Mouse (Mus musculus) ES-E14 (cell line): Measurements from ENCODE around the gene Phf21a.

ENCODE experiments used
- HCFC1 ChIP-seq: IDR thresholded peaks from 2 replicates; pipeline ENCODE4 v1.6.1; 2012; ENCODE audit warnings: low read length, inconsistent platforms, borderline replicate concordance; ENCODE audit not compliant: insufficient read depth
- MAFK ChIP-seq: IDR thresholded peaks from 2 replicates; pipeline ENCODE4 v1.6.1; 2014; ENCODE audit warnings: mild to moderate bottlenecking, low read depth, low read length, inconsistent platforms; ENCODE audit not compliant: insufficient read depth
- ZC3H11A ChIP-seq: IDR thresholded peaks from 2 replicates; pipeline ENCODE4 v1.6.1; 2012; ENCODE audit warnings: low read depth, mild to moderate bottlenecking, inconsistent platforms, low read length, borderline replicate concordance

DNA sequence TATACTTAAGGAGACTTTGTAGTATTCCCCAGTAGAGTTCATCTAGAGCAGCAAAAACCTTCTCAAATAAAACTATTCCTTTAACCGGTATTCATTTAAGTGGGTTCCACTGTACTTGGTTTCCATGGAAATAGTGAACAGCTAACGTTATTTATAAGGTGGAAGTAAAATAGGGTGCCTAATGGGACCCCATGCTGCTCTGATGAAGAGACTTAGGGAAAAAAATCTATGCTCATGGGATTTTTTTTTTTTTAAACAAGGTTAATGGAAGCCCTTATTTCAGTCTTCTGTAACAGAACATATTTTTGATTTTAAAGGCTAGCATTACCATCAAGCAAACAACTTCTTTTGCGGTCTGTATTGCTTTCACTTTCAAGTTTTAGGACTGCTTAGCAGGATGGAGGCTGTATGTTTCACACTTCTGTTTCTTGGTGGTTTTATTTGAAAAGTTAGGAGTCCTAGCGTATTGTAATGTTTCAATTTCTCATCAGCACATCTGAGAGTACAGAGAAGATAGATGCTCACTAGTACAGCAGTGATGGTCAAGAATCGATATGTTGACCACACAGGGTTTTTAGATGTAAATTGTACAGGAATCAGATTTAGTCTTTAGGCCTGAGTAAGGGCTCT is 112.2 kb downstream of the Phf21a start:
- no peak for TF ChIP-seq HCFC1
- TF ChIP-seq ZC3H11A = no peak
- TF ChIP-seq MAFK = no peak
